Mouse (Mus musculus) embryonic facial prominence, embryonic 10.5 days (tissue): ENCODE measurements around the gene Ism1. TPM values are rescaled to one million over a fixed set of nuclear protein-coding genes. Genes with fewer than 3 reads are reported as not detected.
A peak's percentile ranks its signal among the peaks of the same experiment; 100 is the strongest.

ENCODE experiments used
- DNase-seq: peaks from one replicate; pipeline ENCODE4 v3.0.0-alpha.2; 2017; ENCODE audit warnings: low spot score
- H3K27ac ChIP-seq: fragments of 300-500 bp; sonication (generic); replicated peaks from 2 replicates; pipeline ENCODE4 v1.5.1; 2016; ENCODE audit warnings: mild to moderate bottlenecking
- H3K27me3 ChIP-seq: fragments of 300-500 bp; sonication (generic); replicated peaks from 2 replicates; pipeline ENCODE4 v1.6.1; 2016; ENCODE audit warnings: low read depth, mild to moderate bottlenecking; ENCODE audit not compliant: poor library complexity, severe bottlenecking
- H3K36me3 ChIP-seq: fragments of 300-500 bp; sonication (generic); replicated peaks from 2 replicates; pipeline ENCODE4 v1.6.1; 2016; ENCODE audit warnings: mild to moderate bottlenecking, moderate library complexity
- H3K4me1 ChIP-seq: fragments of 300-500 bp; sonication (generic); 2 replicates; pipeline ENCODE4 v1.6.1; 2016
- H3K4me3 ChIP-seq: fragments of 300-500 bp; sonication (generic); 2 replicates; pipeline ENCODE4 v1.5.1; 2016; ENCODE audit warnings: mild to moderate bottlenecking, moderate library complexity
- H3K9me3 ChIP-seq: fragments of 300-500 bp; sonication (generic); 2 replicates; pipeline ENCODE4 v1.6.1; 2016; ENCODE audit warnings: mild to moderate bottlenecking
- whole genome bisulfite sequencing: fragments of 180-500 bp; shearing (Covaris S2); methylation state at CpG from one replicate; pipeline ENCODE4 v1.1.7; 2016; 5-methylcytosine and 5-hydroxymethylcytosine counted together
- polyA plus RNA-seq: library from polyadenylated mRNA; unstranded; fragments of >200 nt; fragmentation: Nextera tagmentation; extraction: Ambion mirVana; gene quantifications from 2 replicates; pipeline ENCODE4 v1.2.1, GENCODE M21; 2016

Ism1 gene
- polyA plus RNA-seq, 1 experiment from 2014 or later: 0.79 TPM

DNA sequence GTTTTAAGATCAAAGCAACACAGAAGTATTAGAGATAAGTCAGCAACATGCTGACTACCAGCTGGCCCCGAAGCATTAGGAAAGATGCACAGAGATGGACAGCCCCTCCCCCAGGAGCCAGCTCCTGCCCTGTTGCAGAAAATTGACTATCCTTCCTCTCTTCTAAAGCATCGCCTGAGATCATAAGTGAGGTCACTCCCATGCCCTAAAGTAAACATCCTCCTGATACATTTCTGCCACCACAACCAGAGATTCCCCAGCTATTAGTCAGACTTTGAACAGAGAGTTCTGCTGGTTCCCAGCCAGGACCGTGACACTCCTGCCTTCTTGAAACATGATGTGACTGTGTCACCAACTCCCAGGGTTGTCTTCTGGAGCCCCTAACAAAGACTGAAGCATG lies 45.3 kb downstream of the Ism1 start:
- DNase-seq: no peak
- WGBS: 50% methylated on average over 3 of the region's 3 CpGs
- H3K27me3 ChIP-seq: no peaks in the 10 kb centered on the region
- no peaks in the 10 kb centered on the region for H3K9me3 ChIP-seq
- H3K27ac ChIP-seq: no peak overlapping the region
- H3K36me3 ChIP-seq: no peaks in the 10 kb centered on the region
- no peak overlapping the region for H3K4me3 ChIP-seq
- H3K4me1 ChIP-seq: no peaks in the 10 kb centered on the region

DNA sequence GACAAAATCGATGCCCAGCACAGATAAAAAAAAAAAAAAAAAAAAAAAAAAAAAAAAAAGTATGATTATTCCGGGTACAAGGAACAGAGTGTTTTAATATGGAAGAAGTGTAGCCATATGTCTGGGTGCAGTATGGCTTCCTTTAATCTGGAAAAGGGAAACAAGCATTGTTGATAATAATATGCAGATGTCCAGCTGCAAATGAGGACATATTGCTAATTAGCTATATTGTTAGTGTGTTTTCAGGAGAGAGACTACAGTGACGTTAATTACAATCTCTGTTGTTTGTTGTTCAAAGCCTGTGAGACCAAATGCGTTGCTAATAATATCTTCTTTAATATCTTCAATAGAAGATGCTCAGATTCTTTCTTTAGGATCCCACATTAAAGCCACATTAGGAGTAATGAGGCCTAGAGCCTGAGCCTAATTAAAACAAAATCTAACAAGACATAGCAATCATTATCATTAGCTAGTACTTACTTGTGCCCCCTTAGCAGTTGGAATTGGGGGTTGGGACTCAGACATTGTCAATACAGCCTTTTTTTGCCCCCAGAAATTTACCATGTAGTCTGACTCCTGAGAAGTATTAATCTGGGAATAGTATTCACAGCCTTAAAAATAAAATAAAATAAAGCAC lies 46.3 kb downstream of the Ism1 start:
- no peak for DNase-seq
- Histone ChIP-seq H3K27me3 (no peaks in the 10 kb centered on the region), H3K4me1 (no peaks in the 10 kb centered on the region), H3K36me3 (no peaks in the 10 kb centered on the region), H3K4me3 (no peak overlapping the region), H3K9me3 (no peaks in the 10 kb centered on the region), H3K27ac (no peak overlapping the region)
- WGBS: 79% methylated on average over 4 of the region's 4 CpGs

DNA sequence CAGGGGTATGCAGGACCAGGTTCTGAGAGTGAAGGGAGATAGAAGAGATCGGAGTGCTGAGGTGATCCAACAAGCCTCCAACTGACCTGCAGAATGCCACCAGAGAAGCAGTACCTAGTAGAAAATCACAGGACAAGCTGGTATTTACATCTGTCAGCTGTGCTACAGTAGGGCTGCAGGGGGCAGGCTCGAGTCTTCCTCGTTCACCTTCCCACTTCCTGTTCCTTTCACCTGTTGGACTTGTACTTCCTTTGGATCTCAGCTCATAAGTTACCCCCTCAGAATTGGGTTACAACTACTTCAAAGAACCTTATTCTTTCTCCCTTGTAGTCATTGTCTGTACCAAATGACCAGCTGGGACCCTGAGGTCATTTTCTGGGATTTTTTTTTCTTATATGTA lies 47.4 kb downstream of the Ism1 start:
- WGBS: 81% methylated on average over 3 of the region's 3 CpGs
- no peaks in the 10 kb centered on the region for H3K9me3 ChIP-seq
- H3K27ac ChIP-seq: no peak overlapping the region
- H3K36me3 ChIP-seq: no peaks in the 10 kb centered on the region
- H3K4me1 ChIP-seq: no peaks in the 10 kb centered on the region
- H3K4me3 ChIP-seq: no peak overlapping the region
- H3K27me3 ChIP-seq: no peaks in the 10 kb centered on the region
- no peak for DNase-seq

DNA sequence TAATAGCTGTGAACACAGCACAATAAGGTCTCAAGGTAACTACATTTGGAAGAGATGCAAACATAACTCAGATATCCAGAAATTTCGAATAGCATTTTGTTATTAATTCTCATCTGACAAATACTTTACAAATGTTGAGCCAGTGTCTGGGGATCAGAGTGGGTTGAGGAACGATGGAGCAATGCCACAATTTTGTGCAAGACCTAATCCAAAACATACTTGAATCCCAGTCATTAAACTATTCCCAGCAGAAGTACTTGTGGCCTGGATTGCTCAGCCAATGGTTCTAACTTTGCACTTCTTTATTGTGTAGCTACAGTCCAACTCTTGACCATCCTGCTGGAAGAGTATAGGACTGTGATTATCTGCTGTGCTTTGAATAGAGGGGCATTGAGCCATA lies 50.1 kb downstream of the Ism1 start:
- H3K27me3 ChIP-seq: no peaks in the 10 kb centered on the region
- 90% methylated on average over 2 of the region's 2 CpGs for WGBS
- H3K4me1 ChIP-seq: no peaks in the 10 kb centered on the region
- H3K27ac ChIP-seq: no peak overlapping the region
- no peaks in the 10 kb centered on the region for H3K9me3 ChIP-seq
- H3K36me3 ChIP-seq: no peaks in the 10 kb centered on the region
- H3K4me3 ChIP-seq: no peak overlapping the region
- no peak for DNase-seq

DNA sequence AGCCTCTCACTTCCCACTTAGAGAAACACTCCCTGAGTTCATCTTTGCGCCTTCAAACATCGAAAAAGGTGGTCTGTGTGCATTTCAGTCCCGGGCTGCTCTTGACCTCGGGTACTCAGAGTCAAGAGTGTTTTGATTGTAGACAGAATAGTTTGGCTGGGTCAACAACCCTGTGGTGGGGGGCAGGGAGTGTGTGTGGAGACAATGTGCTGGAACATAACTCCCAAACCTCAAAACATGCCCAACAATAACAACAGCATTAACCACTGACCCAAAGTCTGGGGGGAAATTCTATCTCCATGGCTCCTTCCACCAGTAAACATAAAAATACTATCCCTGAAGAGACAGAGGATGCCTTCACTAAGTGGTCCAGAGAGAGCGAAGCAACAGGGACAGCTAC lies 51.4 kb downstream of the Ism1 start:
- Histone ChIP-seq H3K9me3 (no peaks in the 10 kb centered on the region), H3K4me1 (no peaks in the 10 kb centered on the region), H3K4me3 (no peak overlapping the region), H3K27ac (no peak overlapping the region), H3K27me3 (no peaks in the 10 kb centered on the region), H3K36me3 (no peaks in the 10 kb centered on the region)
- DNase-seq: no peak
- 74% methylated on average over 5 of the region's 5 CpGs for WGBS

DNA sequence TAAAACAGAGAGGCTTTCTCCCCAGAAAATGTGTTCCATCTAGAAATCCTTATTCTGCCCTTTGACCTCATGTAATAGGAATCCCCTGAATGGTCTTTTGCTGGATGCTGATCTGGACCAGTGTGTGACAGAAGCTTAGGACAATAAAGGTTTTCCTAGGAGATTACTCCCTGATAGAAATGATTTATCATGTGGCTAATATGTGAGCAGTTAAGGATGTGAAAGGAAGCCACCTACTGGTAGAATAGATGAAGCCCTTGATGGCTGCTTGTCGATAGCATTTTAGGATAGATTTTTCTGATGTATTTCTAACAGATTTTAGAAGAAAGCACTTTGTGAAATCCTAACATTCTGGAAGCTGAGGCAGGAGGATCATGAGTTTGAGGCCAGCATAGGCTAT lies 64.4 kb downstream of the Ism1 start:
- WGBS: 74% methylated on average over 1 of the region's 1 CpGs
- Histone ChIP-seq H3K9me3 (no peaks in the 10 kb centered on the region), H3K36me3 (no peaks in the 10 kb centered on the region), H3K4me3 (no peak overlapping the region), H3K27me3 (no peaks in the 10 kb centered on the region), H3K4me1 (0 out of 2 replicates have a peak, but pooled peaks cover 3% of the 10 kb centered on the region), H3K27ac (no peak overlapping the region)
- DNase-seq: no peak

DNA sequence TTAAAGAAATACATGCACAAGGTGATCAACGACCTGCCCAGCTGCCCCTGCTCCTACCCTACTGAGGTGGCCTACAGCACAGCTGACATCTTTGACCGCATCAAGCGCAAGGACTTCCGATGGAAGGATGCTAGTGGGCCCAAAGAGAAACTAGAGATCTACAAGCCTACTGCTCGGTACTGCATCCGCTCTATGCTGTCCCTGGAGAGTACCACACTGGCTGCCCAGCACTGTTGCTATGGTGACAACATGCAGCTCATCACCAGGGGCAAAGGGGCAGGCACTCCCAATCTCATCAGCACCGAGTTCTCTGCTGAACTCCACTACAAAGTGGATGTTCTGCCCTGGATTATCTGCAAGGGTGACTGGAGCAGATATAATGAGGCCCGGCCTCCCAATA lies 79.0 kb downstream of the Ism1 start:
- Histone ChIP-seq H3K36me3 (no peaks in the 10 kb centered on the region), H3K9me3 (no peaks in the 10 kb centered on the region), H3K4me3 (no peak overlapping the region), H3K4me1 (peaks cover 5% of the 10 kb centered on the region), H3K27ac (no peak overlapping the region), H3K27me3 (no peaks in the 10 kb centered on the region)
- WGBS: 75% methylated on average over 8 of the region's 8 CpGs
- DNase-seq: no peak

DNA sequence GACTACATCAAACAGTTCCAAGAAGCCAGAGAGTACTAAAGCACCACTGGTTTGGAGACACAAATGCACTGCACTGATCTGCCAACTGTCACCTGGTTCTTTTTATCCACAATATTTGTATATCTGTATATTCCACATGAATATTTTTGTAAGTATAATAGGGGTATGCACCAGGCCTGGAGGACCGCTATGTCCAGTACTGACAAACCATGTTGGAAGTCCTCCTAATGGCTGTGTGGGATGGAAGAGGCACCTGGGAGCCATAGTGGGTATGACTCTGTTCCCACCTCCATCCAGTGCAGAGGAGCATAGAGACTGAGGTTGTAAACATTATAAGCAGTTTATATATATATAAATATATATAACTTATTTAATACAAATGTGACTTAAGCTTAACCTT lies 79.5 kb downstream of the Ism1 start:
- Histone ChIP-seq H3K27me3 (no peaks in the 10 kb centered on the region), H3K4me3 (no peak overlapping the region), H3K9me3 (no peaks in the 10 kb centered on the region), H3K36me3 (no peaks in the 10 kb centered on the region), H3K4me1 (peaks cover 5% of the 10 kb centered on the region), H3K27ac (no peak overlapping the region)
- no peak for DNase-seq
- 95% methylated on average over 1 of the region's 1 CpGs for WGBS

DNA sequence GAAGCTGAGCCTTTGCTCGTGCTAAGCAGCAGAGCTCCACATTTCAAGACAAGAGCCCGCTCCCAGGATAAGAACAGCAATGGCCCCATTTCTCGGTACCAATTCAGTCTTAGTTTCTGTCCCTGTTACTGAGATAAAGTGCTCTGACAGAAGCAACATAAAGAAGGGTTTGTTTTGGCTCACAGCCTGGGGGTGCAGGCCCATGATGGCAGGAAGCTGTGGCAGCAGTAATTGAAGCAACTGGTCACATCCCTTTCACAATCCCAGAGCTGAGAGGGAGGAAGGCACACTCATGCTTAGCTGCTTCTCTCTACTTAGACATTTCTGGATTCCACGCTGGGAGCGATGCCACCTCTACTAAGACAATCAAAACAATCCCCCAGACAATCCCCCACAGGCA lies 86.4 kb downstream of the Ism1 start:
- peaks cover 5% of the 10 kb centered on the region; the same call in 1 of the 2 replicates for H3K4me1 ChIP-seq
- H3K27ac ChIP-seq: no peak overlapping the region
- no peaks in the 10 kb centered on the region for H3K27me3 ChIP-seq
- no peak for DNase-seq
- no peak overlapping the region for H3K4me3 ChIP-seq
- H3K9me3 ChIP-seq: no peaks in the 10 kb centered on the region
- WGBS: 48% methylated on average over 5 of the region's 5 CpGs
- H3K36me3 ChIP-seq: no peaks in the 10 kb centered on the region

DNA sequence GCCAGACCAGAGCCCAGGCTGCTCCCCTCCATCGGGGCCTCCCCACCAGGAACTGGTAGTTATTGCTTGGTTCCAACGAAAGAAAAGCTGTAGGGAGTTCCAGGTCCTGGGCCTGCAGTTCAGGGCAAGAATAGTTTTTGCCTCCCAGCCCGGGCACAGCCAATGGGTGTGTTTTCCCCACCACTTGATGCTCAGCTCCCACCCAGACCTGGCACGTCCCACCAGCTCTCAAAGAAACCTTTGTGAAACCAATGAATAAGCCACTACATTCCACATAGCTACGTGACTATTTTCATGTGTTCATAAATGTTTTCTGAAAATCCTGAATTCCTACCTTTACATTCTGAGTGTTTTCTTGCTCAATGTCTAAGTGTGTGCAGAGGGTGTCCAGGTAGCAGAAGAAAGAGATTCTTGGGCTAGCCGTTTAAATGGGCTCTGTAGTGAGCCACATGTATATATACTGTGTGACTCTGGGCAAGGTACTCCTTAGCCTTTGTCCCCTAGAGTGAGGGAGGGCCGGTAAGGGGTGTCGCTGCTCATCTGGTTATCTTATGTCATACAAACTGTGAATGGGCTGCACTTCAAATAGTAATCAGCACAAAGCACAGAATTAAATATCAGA lies 97.1 kb downstream of the Ism1 start:
- H3K27me3 ChIP-seq: no peaks in the 10 kb centered on the region
- H3K9me3 ChIP-seq: no peaks in the 10 kb centered on the region
- H3K4me1 ChIP-seq: peaks cover 17% of the 10 kb centered on the region
- no peaks in the 10 kb centered on the region for H3K36me3 ChIP-seq
- WGBS: 83% methylated on average over 8 of the region's 8 CpGs
- H3K4me3 ChIP-seq: no peak overlapping the region
- no peak for DNase-seq
- H3K27ac ChIP-seq: no peak overlapping the region

DNA sequence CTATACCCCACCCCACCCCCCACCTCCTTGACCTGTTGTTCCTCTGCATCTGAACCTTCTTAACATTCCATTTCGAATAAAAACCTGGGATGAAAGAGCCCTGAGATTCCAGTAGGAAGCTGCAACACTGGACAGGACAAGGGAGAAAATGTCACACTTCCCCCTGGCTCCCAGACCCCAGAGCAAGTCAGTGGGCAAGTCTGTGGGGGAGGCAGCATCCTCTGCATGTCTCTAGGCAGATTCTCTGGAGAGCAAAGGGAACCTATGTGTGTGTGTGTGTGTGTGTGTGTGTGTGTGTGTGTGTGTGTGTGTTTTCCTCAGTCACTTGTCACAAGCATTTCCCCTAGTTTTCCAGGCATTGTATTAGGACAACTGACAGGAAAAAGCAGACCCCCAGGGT lies 98.7 kb downstream of the Ism1 start:
- Histone ChIP-seq H3K9me3 (no peaks in the 10 kb centered on the region), H3K4me3 (no peak overlapping the region), H3K4me1 (peaks cover 17% of the 10 kb centered on the region), H3K27ac (peak overlapping the region; percentile 19; the same call in 1 of the 2 replicates), H3K36me3 (no peaks in the 10 kb centered on the region), H3K27me3 (no peaks in the 10 kb centered on the region)
- peak; percentile 47 for DNase-seq
- WGBS: 4% methylated on average over 1 of the region's 1 CpGs

DNA sequence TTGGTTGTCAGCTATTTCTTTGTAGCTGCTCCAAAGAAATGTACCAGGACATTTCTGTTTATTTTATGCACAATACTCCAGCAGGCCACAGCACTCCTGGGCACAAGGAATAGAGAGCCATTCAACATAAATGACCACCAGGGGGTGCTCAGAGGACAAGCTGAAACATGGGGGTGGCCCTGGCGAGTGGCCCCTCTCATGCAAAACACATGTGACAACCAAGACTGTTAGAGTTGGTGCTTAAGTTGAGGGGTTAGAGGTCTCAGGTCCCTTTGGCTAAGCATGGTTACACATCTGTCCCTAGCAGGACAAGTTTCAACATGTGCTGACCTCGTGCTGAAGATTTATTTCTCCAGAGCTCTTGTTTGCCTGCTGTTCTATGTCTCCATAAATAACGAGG lies 100.3 kb downstream of the Ism1 start:
- no peak overlapping the region for H3K27ac ChIP-seq
- DNase-seq: peak; percentile 45
- H3K4me1 ChIP-seq: peaks cover 17% of the 10 kb centered on the region
- 50% methylated on average over 3 of the region's 3 CpGs for WGBS
- H3K9me3 ChIP-seq: no peaks in the 10 kb centered on the region
- H3K36me3 ChIP-seq: no peaks in the 10 kb centered on the region
- no peaks in the 10 kb centered on the region for H3K27me3 ChIP-seq
- H3K4me3 ChIP-seq: no peak overlapping the region

DNA sequence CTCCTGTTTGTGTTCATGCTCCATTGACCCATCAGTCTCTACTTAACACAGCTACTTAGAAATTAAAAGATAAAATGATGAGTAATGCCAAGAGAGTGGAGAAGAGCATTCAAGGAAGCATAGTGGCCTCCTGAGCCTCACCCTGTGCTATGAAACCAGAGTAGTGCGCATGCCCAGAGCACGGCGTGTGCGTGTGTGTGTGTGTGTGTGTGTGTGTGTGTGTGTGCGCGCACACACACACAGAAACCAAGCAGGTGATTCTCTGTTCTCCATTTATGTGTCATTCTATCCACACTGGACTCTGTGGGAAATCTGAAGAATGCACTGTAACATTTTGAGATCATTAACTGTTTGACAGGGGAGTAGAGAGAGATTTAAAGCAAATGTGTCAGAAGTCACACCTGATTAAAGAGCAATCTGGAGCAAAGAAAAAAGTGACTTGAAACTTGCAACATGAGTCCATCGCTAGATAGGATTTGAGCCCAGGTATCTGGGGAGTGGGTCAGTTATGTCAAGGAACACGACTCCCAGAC lies 105.4 kb downstream of the Ism1 start:
- WGBS: 86% methylated on average over 8 of the region's 8 CpGs
- no peak overlapping the region for H3K27ac ChIP-seq
- H3K4me3 ChIP-seq: no peak overlapping the region
- no peak for DNase-seq
- no peaks in the 10 kb centered on the region for H3K9me3 ChIP-seq
- peaks cover under 1% of the 10 kb centered on the region; the same call in 1 of the 2 replicates for H3K4me1 ChIP-seq
- no peaks in the 10 kb centered on the region for H3K36me3 ChIP-seq
- no peaks in the 10 kb centered on the region for H3K27me3 ChIP-seq
